Mouse (Mus musculus): ENCODE measurements at regions not wholly inside any gene's neighbourhood (a gene's known extent, or its start where the extent isn't known, plus 50 kb on each side); places are given as distances from the start of the nearest gene placed in this dataset.

DNA sequence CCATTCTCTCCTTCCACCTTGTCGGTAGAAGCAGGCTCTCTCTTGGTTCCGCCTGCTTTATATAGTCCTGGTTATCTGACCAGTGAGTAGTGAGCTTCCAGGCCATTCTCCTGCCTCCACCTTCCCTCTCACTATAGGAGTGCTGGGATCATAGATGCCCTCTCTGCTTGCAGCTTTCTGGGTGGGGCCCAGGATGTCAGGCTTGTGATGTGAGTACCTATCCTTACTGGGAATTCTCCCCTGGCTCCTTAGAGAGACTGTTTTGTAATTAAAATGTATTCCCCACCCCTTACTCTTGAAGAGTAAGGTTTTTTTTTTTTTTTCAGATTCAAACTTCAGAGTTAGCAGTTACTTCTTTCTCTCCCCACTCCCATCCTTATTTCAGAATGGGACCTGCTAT is 291.1 kb upstream of the Rtl1 start:
- no peak for DNase-seq (ENCODE audit: low spot score)

DNA sequence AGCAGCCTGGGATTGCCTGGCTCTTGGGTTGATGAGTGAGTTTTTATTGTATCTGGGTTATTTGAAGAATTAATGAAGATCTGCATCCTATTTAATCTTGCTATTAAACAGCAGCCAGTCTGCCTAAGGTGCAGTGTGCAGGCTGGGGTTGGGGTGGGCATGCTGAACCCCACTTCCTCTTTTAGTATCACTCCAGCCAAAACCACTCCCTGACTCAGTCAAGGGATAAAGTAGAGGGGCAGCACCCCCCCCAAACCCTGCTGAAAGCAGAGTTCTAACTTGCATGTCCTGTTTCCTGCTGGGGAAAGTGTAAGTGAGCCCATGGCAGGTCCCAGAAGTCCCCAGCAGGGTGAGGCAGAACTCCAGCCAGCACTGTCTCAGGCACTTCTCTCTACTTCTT is 292.7 kb upstream of the Rtl1 start:
- DNase-seq (ENCODE audit: low spot score) = no peak

DNA sequence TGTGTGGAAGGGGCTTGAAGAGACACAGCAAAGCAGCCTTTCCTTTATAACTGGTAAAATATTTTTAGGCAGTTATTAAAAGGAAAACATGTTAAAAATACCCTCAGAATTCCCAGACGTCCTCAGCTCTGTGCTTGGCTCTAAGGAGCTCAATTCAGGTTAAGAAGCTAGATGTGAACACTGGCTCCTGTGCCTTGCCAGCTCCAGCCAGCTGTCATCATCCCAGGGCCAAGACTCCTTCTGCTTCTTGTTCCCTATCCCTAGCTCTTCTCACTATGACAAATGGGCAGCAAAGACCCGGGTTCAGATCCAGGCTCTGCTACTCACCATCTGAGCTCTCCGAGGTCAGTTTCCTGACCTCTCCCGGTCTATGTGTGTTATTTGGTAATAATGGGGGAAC is 293.5 kb upstream of the Rtl1 start:
- no peak for DNase-seq (ENCODE audit: low spot score)

DNA sequence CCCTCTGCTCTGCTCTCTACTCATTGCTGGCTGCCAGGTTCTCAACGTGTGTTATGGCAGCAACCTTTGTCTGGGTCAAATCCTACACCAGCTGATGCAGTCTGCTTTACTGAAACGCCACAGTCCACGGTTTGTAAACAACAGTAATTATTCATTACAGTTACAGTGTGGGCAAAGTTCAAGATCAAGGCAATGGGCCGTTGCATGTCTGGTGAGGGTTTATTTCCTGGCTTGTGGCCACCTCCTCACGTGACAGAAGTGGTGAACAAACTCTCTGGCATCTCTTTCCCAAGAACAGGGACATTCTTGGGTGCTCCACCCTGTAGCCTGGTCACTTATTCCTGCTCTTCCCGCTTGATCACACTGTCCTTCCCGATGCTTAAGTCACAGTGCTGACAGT is 295.3 kb upstream of the Rtl1 start:
- DNase-seq (ENCODE audit: low spot score) = no peak

DNA sequence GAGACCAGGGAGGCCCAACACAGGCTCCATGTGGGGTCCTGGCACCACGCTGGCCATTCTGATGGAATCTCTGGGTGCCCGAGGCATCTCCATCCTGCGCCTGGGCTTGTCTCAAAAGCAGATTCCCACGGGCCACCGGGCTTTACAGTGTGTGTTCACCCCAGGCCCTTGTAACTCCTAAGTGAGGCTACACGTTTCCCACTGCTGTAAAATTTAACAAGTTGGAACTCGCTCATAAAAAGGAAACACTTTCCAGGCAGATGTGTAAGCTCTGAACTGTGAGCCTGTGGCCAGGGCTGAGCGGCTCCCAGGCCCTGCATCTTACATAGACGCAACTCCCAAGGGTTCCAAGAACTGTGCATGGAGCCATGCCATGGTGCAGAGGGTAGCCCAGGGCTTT is 296.3 kb upstream of the Rtl1 start:
- DNase-seq (ENCODE audit: low spot score) = no peak

DNA sequence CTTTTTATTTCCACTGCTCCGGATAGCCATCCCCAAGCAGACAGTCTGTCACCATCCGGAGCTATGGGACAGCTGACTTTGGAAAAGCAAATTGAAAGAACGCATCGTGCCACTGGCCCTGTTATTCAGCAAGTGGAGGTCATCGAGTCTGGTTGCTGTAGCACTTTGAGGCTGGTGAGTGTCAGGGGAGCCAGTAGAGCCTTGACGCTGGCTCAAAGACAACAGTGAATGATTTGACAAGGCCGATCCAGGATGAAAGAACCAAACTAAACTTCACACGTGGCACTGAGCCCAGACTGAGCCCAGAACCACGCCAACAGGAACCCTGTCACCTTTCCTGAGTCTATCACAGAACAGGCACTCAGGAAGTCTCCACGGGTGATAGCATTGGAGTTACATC is 296.8 kb upstream of the Rtl1 start:
- DNase-seq (ENCODE audit: low spot score) = no peak

DNA sequence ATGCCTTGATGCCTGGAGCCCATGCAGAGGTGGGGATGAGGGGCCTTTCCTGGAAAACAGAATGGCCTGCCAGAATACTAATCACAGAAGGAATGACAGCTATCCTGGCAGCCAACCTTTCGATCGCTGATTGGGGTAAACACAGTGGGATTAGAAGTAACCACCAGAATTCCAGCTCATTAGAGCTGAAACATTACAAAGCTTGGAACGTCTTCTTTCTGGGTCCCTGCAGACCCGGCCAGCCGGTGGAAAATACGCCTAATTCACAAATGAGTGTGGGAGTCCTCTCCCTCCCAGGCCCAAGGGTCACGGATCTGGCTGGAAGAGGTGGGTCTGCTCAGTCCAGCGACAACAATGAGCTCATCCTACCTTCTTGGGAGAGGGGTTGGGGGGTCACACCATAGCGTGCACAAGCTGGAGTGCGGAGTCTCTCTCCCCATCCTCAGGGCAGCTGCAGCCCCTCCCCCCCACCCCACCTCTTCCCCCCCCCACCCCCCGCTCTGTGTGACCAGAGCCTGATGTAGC is 297.8 kb upstream of the Rtl1 start:
- no peak for DNase-seq (ENCODE audit: low spot score)

DNA sequence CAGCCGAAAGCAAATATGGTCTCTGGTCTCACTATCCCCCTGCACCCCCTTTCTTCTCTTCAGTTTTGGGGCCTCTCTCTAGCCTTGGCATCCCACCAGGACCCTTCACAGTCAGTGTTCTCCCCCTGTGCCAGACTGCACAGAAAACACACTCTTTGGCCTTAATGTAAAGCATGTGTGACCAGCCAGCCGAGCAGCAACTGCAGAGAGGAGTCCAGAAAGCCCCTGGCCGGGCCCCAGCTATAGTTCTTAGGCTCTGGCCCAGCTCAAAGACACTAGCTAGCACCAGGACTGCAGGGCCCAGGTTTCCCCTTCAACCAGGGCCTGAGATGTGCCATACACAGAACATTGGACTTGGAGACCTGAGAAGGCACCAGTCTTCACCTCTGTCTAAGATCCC is 299.3 kb upstream of the Rtl1 start:
- DNase-seq (ENCODE audit: low spot score) = no peak

DNA sequence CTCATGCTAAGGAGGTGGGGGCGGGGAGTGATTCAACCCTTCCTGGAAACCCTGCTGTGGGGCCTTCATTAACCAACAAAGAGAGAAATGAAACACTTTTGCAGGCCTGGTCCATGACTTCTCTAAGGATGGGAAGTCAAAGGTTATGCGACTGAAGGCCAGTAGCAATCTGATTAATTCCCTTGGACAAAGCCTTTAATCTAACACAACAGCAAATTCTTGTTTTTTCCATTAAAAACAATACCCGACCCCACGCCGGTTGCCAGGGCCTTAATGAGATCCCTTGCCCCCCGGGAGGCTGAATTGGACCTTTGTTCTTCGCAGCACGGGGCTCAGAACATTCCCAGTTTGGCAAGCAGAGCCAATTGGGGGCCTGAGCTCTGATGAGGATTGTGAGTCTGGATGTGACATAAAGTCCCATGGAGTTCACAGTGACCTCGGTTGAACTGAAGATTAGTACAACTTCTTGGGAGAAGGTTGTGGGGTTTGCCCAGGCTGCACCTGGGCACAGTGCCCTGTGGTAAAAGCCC is 310.9 kb upstream of the Rtl1 start:
- DNase-seq (ENCODE audit: low spot score) = no peak

DNA sequence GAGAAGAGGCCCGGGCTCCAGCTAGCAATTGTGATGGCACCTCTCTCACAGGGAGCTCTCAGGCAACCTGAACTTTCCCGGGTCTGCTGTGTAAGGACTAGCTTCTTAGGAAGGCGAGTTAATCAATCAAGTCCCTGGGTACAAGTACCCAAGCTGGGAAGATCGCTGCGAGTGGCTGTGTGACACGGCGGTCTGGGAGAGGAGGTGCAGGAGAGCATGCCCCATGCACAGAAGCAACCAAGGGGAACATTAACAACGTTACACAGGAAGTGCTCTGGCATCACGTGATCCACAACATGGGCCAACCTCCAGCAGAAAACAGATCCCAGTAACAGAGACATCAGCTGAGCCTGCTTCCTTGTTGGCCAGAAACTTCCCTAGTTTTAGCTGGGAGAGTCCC is 311.4 kb upstream of the Rtl1 start:
- no peak for DNase-seq (ENCODE audit: low spot score)

DNA sequence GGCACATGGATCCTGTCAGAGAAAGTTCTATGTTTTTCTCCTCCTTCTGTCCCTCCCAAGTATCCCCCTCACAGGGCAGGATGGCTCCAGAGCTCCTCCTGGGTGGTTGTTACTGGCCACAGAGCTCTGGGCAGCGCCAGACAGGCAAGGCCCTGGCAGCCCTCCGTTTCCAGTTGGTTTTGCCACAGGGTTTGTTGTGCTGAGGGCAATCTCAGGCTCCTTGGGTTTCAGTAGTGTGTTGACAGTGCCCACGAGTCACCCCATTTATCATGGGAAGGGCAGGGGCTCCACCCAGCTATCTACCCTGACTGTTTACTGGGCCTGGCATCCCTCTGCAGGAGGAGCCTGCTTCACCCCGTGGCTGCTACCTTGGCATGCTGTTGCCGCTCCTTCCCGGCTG is 317.6 kb upstream of the Rtl1 start:
- no peak for DNase-seq (ENCODE audit: low spot score)

DNA sequence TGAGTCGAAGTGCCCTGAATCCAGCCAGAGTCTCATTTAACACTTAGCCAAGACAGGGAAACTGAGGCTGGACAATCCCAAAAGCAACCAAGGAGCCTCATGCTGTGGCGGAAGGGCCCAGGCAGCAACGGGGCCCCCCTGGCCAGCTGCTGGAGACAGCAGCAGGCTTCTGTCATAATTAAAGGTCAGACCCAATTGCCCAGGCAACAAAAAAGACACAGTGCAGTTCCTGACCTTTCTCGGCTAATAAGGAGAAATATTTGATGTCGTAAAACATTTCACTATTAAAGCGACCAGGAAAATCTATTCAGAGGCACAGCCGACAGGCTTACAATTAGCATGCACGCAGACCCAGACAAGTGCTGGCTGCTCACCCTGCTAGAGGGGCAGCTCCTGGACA is 318.8 kb upstream of the Rtl1 start:
- DNase-seq (ENCODE audit: low spot score) = no peak

DNA sequence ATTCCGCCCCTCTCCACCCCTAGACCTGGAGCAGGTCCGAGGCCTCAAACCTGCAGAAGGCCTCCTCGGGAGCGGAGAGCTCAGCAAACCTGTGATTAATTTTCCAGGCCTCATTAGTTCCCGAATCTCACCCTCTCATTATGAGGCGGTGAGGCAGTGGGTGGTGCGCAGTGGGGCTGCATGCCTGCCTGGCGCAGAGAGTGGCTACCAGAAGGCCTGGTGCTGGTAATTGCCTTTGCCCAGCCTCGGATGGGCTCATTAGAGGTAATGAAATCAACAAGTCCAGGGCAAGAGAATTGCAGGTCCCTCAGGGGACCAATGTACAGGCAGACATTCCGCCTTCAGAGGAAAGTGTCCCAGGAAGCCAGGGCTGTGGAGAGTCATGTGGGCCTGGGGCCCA is 322.0 kb upstream of the Rtl1 start:
- no peak for DNase-seq (ENCODE audit: low spot score)

DNA sequence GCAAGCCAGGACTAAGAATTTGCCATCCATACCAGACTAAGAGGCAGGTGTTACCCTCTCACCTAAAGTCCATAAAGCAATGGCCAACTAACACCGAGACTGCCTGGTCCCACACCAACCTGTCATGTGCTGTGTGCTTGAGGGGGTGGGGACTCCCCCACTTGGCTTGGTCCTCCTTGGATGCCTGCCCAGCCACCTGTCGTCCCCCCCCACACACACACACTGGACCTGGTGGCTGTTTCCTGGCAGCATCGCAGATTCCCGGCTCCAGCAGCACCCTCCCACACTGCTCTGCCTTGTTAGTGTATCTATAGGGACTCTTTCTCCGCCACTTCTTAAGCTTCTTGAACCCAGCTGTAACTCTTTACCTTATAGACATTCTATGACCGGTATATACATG is 325.7 kb upstream of the Rtl1 start:
- no peak for DNase-seq (ENCODE audit: low spot score)

DNA sequence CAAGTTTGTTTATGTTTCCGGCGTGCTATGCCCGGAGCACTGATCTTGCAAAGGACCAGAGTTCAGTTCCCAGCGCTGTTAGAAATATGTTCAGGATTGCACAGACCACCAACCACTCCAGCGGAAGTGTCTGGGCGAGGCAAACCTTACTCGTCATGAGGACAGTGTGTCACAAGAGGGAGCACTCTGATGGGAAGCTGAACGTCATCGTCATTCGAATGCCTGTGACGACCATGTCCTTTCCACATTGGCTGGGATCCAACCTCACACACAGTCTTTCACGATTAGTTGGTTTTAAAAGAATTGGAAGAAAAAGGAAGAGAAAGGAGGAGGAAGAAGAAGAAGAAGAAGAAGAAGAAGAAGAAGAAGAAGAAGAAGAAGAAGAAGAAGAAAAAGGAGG is 326.5 kb upstream of the Rtl1 start:
- no peak for DNase-seq (ENCODE audit: low spot score)

DNA sequence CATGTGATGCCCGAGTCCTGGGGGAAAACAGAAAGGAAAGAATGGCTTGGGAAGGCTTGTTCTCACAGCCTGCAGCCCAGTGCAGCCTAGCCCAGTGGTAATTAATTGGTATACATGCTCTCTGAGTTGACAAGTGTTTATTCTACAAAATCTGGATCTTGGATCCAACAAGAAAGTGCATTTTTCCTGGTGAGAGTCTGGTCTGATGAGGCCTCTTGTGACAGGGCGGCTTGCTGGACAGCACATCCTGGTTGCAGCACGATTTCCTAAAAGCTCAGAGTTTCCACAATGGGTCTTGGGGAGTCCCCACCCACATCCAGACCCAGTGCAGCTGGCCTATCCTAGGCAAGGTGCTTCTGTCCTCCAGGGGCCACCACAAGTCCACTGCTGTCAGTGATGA is 332.7 kb upstream of the Dio3 start:
- DNase-seq (ENCODE audit: low spot score) = no peak

DNA sequence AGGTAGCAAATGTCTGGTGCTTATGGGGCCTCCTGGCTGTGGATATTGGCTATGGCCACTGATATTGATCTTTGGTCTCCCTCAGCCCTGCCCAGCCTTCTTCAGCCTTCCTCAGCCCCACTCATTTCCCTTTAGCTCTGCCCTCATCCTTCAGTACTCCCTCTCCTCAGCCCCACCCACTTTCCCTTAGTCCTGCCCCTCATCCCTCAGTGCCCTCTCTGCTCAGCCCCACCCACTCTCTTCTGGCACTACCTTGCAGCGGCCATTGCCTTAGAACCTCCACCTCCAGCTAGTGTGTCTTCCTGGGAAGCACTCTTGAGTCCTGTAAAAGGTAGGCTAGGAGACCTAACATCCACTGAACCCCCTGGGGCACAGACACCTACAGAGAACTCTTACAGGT is 331.9 kb upstream of the Dio3 start:
- no peak for DNase-seq (ENCODE audit: low spot score)

DNA sequence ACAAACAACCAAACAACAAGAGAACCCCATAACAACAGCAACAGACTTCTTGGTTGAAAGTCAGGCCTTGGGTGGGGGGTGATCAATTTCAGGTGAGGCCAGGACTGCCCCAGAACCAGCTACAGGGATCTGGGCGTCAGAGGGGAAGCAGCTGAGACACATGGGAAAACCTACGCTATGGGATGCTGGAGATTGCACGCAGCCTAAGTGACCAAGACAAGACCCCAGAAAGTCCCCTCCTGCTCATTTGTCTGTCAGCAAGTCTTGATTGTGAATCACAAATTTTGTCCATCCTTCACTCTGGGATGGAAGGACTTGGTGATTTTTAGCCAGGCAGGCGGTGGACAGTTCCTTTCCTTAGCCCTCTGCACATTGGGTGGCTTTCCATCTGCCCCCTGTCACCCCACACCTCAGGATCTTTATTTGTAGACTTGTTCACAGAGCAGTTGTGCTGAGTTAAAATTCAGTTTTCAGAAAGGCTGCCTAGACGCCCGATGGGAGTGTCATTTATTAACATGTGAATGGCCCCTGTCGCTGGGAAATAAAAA is 330.9 kb upstream of the Dio3 start:
- DNase-seq (ENCODE audit: low spot score) = no peak

DNA sequence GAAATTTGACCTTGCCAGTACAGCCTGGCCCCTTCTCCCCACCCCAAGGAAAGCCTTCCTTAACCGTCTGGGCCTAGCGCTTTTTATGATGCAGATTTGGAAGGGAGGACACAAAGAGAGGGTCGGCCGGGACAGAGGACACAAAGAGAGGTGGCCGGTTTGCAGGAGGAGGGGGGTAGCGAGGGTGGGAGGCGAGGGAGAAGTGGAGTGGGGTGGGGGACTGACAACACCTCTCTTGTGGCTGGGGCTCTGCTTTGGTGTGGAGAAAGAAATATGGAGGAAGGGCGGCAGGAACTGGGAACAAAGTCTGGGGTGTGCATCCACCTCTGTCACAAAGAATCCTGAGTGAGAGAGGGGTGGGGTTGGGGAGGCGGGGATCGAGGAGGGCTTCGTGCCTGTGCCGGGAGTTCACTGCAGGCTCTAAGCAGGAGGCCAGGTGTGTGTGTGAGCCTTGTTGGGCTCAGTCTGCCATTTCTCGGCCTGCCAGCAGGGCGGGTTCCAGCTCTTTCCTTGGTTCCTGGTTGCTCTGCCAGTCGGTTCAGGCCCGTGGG is 330.4 kb upstream of the Dio3 start:
- no peak for DNase-seq (ENCODE audit: low spot score)

DNA sequence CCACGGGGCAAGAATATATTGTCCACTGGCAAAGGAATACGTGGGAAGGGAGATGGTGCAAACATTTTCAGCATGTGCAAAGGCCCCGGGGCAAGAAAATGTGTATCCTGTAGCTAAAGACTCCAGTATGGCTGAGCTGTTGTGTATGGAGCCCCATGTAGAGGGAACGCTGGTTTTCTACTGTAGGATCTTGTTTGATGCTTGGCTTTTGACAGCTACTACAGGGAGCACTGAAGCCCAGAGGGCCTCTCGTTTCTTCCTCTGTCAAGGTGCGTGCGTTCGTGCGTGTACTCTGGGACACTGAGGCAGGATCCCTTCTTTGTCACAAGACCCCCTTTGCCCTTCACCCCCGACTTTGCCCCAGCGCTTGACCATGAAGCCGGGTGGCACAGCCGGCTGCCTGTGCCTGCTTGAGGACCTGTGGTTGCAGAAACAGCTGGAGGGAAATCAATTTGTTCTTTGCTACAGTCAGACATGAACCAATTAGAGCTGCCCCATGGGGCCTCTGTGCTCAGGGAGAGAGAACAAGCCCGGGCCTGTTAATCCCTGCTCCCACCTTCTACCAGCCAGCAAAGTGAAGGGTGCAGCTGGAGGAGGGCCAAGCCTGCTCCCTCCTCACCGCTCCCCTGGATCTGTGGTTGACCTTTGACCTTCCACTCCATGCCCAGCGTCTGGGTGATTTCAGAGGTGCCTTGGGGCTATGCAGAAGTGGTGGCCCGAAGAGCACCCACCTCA is 329.5 kb upstream of the Dio3 start:
- DNase-seq (ENCODE audit: low spot score) = no peak

DNA sequence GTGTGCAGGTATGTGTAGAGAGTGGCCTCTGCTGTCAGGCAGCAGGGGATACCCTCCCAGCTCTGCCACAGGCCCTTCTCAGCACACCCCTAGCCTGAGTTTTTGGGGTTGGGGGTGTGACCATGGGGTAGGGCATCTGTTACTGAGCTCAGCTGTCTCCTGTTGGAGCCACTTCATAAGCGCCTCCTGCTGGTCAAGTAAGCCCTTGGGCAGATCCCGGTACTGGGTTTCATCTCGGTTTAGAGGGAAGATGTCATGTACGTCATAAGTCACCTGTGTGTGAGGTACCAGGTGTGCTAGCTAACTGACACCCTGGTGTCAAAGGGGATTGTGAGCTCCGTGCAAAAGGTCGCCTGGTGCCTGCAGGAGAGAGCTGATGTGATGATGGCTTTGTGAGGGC is 328.2 kb upstream of the Dio3 start:
- no peak for DNase-seq (ENCODE audit: low spot score)

DNA sequence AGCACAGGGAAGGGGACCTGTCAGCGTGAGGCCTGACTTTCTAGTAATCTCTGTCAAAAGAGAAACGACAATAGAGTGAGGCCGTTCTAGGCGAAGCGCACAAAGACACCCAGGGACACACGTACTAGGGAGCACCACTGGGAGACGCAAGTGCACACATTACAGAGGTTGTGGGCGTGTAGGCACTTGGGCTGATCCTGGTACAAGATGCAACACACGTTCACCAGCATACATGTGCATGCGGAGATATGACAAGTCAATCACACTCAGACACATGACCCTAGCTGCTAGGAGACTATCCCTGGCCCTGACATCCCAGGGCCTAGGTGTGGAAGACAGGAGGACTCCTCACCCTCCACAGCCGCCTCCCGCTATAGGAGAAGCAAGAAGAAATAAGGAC is 327.4 kb upstream of the Dio3 start:
- no peak for DNase-seq (ENCODE audit: low spot score)

DNA sequence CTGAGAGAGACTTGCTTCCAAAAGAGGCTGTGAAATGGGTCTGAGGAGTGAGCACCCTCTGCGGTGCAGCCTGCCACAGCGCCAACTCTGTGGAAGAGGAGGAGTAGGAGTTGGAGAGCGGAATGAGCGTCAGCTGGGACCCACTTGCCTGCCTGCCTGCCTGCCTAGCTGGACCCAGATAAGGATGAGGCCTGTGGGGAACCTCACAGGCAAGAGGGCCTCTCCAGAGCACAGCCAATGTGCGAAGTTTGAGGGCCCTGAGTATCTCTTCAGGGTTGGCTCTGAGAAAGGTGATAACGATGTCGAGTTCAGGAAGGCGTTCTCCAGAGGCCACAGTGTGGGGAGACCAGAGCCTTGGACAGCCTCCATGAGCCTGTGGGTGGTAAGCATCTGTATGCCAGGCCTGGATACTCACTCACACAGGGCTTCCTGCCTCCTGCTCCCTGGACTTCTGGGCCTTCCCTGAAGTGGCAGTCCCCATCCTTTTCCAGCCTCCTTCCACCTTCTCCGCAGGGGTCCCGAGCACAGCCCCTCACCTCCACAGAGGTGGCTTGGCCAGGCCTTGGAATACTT is 326.9 kb upstream of the Dio3 start:
- no peak for DNase-seq (ENCODE audit: low spot score)
